Mouse (Mus musculus) thymus, adult 2 months (tissue): ENCODE measurements around the gene Armc10. TPM values are rescaled to one million over a fixed set of nuclear protein-coding genes. Genes with fewer than 3 reads are reported as not detected.

ENCODE experiments used
- DNase-seq: peaks from one replicate; pipeline ENCODE4 v3.0.0; 2021
- H3K27ac ChIP-seq: fragments of 200-500 bp; 2 replicates; pipeline ENCODE4 v1.5.1; 2012; ENCODE audit warnings: low read length, control low read depth; ENCODE audit not compliant: control insufficient read depth, insufficient read depth
- H3K27me3 ChIP-seq: fragments of 200-500 bp; 2 replicates; pipeline ENCODE4 v1.6.1; 2012; ENCODE audit warnings: mild to moderate bottlenecking, low read length, moderate library complexity, mixed read lengths; ENCODE audit not compliant: control insufficient read depth, insufficient read depth
- H3K36me3 ChIP-seq: fragments of 200-500 bp; 2 replicates; pipeline ENCODE4 v1.6.1; 2012; ENCODE audit warnings: mild to moderate bottlenecking, low read length, moderate library complexity; ENCODE audit not compliant: control insufficient read depth, insufficient read depth
- H3K4me1 ChIP-seq: fragments of 200-500 bp; replicated peaks from 2 replicates; pipeline ENCODE4 v1.6.1; 2012; ENCODE audit warnings: low read length; ENCODE audit not compliant: control insufficient read depth, insufficient read depth
- H3K4me3 ChIP-seq: fragments of 200-500 bp; 2 replicates; pipeline ENCODE4 v1.5.1; 2012; ENCODE audit warnings: mild to moderate bottlenecking, low read length, control low read depth, moderate library complexity; ENCODE audit not compliant: control insufficient read depth, insufficient read depth
- CTCF ChIP-seq: fragments of 200-500 bp; IDR thresholded peaks from 2 replicates; pipeline ENCODE4 v1.5.1; 2012; ENCODE audit warnings: mild to moderate bottlenecking, control low read depth, low read length, moderate library complexity, borderline replicate concordance; ENCODE audit not compliant: control insufficient read depth, poor library complexity, insufficient read depth; ENCODE audit errors: extremely low read depth
- POLR2A ChIP-seq: fragments of 200-500 bp; IDR thresholded peaks from 2 replicates; pipeline ENCODE4 v1.6.1; 2012; ENCODE audit warnings: mild to moderate bottlenecking, low read length, control low read depth, moderate library complexity; ENCODE audit not compliant: control insufficient read depth, poor library complexity, insufficient read depth; ENCODE audit errors: extremely low read depth
- WGBS: fragments of 180-500 bp; shearing (Covaris S2); methylation state at CpG from one replicate; pipeline ENCODE4 v1.1.7; 2018; 5-methylcytosine and 5-hydroxymethylcytosine counted together
- polyA plus RNA-seq: library from polyadenylated mRNA; depleted of rRNA; stranded (reverse); fragments of >200 nt; gene quantifications from 2 replicates; pipeline ENCODE4 v1.2.3, GENCODE M21; 2012

Gene Armc10
- polyA plus RNA-seq, 1 experiment, result 44.6 TPM

GRCm38 (mm10) chr5:21675494-21675893 lies 29.9 kb downstream of the Armc10 start:
- TF ChIP-seq CTCF, result no peak
- no peak for TF ChIP-seq POLR2A
- Histone ChIP-seq H3K4me3 (no peak overlapping the region), H3K36me3 (no peaks in the 10 kb centered on the region)

GRCm38 (mm10) chr5:21677939-21678338 lies 32.3 kb downstream of the Armc10 start:
- Histone ChIP-seq H3K27ac (no peak overlapping the region), H3K36me3 (no peaks in the 10 kb centered on the region), H3K27me3 (no peaks in the 10 kb centered on the region), H3K4me1 (peaks cover 2% of the 10 kb centered on the region; the same call in 1 of the 2 replicates), H3K4me3 (no peak overlapping the region)
- TF ChIP-seq POLR2A, result no peak
- no peak for TF ChIP-seq CTCF
- 98% methylated on average over 6 of the region's 6 CpGs for WGBS
- DNase-seq, result no peak

More at GRCm38 (mm10) chr5:21675494-21675893, 29.9 kb downstream of the Armc10 start:
- 97% methylated on average over 23 of the region's 23 CpGs for WGBS
- Histone ChIP-seq H3K4me1 (peaks cover 4% of the 10 kb centered on the region; the same call in 1 of the 2 replicates), H3K27me3 (no peaks in the 10 kb centered on the region), H3K27ac (no peak overlapping the region)
- no peak for DNase-seq

- DNase-seq, result no peak
- Histone ChIP-seq H3K4me1 (peaks cover under 1% of the 10 kb centered on the region; the same call in 1 of the 2 replicates), H3K4me3 (no peak overlapping the region), H3K27ac (no peak overlapping the region), H3K27me3 (no peaks in the 10 kb centered on the region), H3K36me3 (no peaks in the 10 kb centered on the region)
- no peak for TF ChIP-seq POLR2A
- TF ChIP-seq CTCF, result no peak
- 96% methylated on average over 9 of the region's 9 CpGs for WGBS
These were observed 32.8 kb downstream of the Armc10 start for GRCm38 (mm10) chr5:21678363-21678762.

GRCm38 (mm10) chr5:21680029-21680428 lies 34.4 kb downstream of the Armc10 start:
- Histone ChIP-seq H3K27ac (no peak overlapping the region), H3K27me3 (no peaks in the 10 kb centered on the region), H3K36me3 (no peaks in the 10 kb centered on the region), H3K4me1 (no peaks in the 10 kb centered on the region), H3K4me3 (no peak overlapping the region)
- no peak for DNase-seq
- no peak for TF ChIP-seq CTCF
- TF ChIP-seq POLR2A, result no peak
- 84% methylated on average over 4 of the region's 4 CpGs for WGBS

- no peak for DNase-seq
- TF ChIP-seq CTCF, result no peak
- no peak for TF ChIP-seq POLR2A
- Histone ChIP-seq H3K4me3 (no peak overlapping the region), H3K27me3 (no peaks in the 10 kb centered on the region), H3K4me1 (no peaks in the 10 kb centered on the region), H3K36me3 (no peaks in the 10 kb centered on the region), H3K27ac (no peak overlapping the region)
- whole genome bisulfite sequencing, result 67% methylated on average over 5 of the region's 5 CpGs
These were observed 35.3 kb downstream of the Armc10 start for GRCm38 (mm10) chr5:21680940-21681339.

- TF ChIP-seq POLR2A (no peak), CTCF (no peak)
- Histone ChIP-seq H3K36me3 (no peaks in the 10 kb centered on the region), H3K4me3 (no peak overlapping the region), H3K27me3 (no peaks in the 10 kb centered on the region), H3K4me1 (no peaks in the 10 kb centered on the region), H3K27ac (no peak overlapping the region)
- DNase-seq, result no peak
- 96% methylated on average over 9 of the region's 9 CpGs for WGBS
These were observed 38.2 kb downstream of the Armc10 start for GRCm38 (mm10) chr5:21683811-21684210.

- Histone ChIP-seq H3K4me1 (no peaks in the 10 kb centered on the region), H3K4me3 (no peak overlapping the region), H3K36me3 (no peaks in the 10 kb centered on the region), H3K27ac (no peak overlapping the region), H3K27me3 (no peaks in the 10 kb centered on the region)
- TF ChIP-seq CTCF, result no peak
- no peak for TF ChIP-seq POLR2A
- WGBS, result 89% methylated on average over 10 of the region's 10 CpGs
- DNase-seq, result no peak
These were observed 39.4 kb downstream of the Armc10 start for GRCm38 (mm10) chr5:21685001-21685400.
